Mouse (Mus musculus) heart, adult 2 months (tissue): ENCODE measurements around the gene Phf20.

Experiments used
- CTCF ChIP-seq: fragments of 200-600 bp; IDR thresholded peaks from 2 replicates; pipeline ENCODE4 v1.8.1; 2022; ENCODE audit warnings: antibody characterized with exemption, mild to moderate bottlenecking, moderate library complexity
- POLR2A ChIP-seq: fragments of 200-500 bp; IDR thresholded peaks from 2 replicates; pipeline ENCODE4 v1.6.1; 2011; ENCODE audit warnings: mild to moderate bottlenecking, low read depth, low read length, control low read depth; ENCODE audit not compliant: insufficient read depth

DNA sequence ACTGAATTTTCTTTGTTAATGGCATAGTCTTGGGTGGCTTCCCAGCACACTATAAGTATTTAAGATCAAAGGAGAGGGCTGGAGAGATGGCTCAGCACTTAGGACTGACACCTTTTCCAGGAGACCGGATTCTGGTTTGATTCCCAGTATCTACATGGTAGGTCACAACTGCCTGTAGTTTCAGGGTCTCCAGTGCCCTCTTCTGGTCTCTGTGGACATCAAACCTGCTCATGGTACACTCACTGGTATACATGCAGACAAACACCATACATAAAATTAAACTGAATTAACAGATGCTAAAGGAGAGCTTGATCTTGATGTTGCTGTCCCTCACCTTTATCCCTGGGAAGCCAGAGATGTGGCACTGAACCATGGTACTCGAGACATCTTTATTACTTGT lies 64.7 kb downstream of the Phf20 start:
- TF ChIP-seq CTCF (peak; percentile 61), POLR2A (no peak)
